ENCODE assay signal across 9 mouse cellular contexts in genomic region chr16:10394699-10395540, GRCm38 (mm10). TPM values are rescaled to one million over a fixed set of nuclear protein-coding genes. Genes with fewer than 3 reads are reported as not detected.
DNase-seq lines count a peak whose midpoint lies in the region; ATAC-seq and TF ChIP-seq lines count a peak whose summit lies in the region.
"Had no signal": no experiment of that assay in that cellular context is flagged by ENCODE, and none has a peak within 500 bp of the region (broad histone marks: within the 10 kb centered on the region; RNA-seq: fewer than 3 reads in every experiment).

Gene Tekt5, minus strand, starts transcription at chr16:10395490.

- H3K36me3 ChIP-seq in CH12.LX (replicated peaks in 1 of 2; ENCODE audit: control insufficient read depth in 1 of 2, insufficient read depth in 1 of 2, low read length in 1 of 2): no peaks in the 10 kb centered on the region
- H3K36me3 ChIP-seq in embryonic facial prominence, embryonic 10.5 days (replicated peaks): no peaks in the 10 kb centered on the region

- no peak within 1 kb of the TSS for H3K9ac ChIP-seq in CH12.LX (ENCODE audit: insufficient read depth, low read depth)

- H3K79me2 ChIP-seq in CH12.LX (replicated peaks; ENCODE audit: control insufficient read depth, extremely low read depth, insufficient read depth, poor library complexity, severe bottlenecking): no peaks in the 10 kb centered on the region

- H3K27me3 ChIP-seq in CH12.LX (replicated peaks): no peaks in the 10 kb centered on the region
- H3K27me3 ChIP-seq in embryonic facial prominence, embryonic 10.5 days (replicated peaks; ENCODE audit: low read depth, poor library complexity, severe bottlenecking): peaks cover 34% of the 10 kb centered on the region

- in situ Hi-C loops in CH12.LX (cut with MboI; ENCODE audit: low pct_ligation_motif_present, low pct_unique_long_range_greater_than_20kb, low sequenced_read_pairs): loop anchor here (5.0 to 25.0 kb wide), 2 partner anchors 118 to 308 kb away; no protein-coding TSS in a partner anchor

- TF ChIP-seq CTCF in CH12.LX (conservative IDR thresholded peaks at IDR 0.05 in 1 of 2, IDR thresholded peaks at IDR 0.05 in 1 of 2; ENCODE audit: low read depth in 2 of 2, low read length in 2 of 2): peak; percentile 35 to 80; a peak in 3 of 4 replicates

- H3K4me2 ChIP-seq in CH12.LX (ENCODE audit: insufficient read depth, low read depth, poor library complexity, severe bottlenecking): no peak within 1 kb of the TSS

- TF ChIP-seq POLR2A in CH12.LX (IDR thresholded peaks at IDR 0.05; ENCODE audit: low read depth, low read length): no peak

- H3K9me3 ChIP-seq in CH12.LX (replicated peaks; ENCODE audit: low read length): peaks cover 2% of the 10 kb centered on the region
- H3K9me3 ChIP-seq in embryonic facial prominence, embryonic 10.5 days: no peaks in the 10 kb centered on the region

- peaks cover 0 to 19% of the 10 kb centered on the region in 2 experiments; a peak in 3 of 4 replicates for H3K4me1 ChIP-seq in CH12.LX (ENCODE audit: control insufficient read depth in 1 of 2, insufficient read depth in 2 of 2)
- peaks cover 8% of the 10 kb centered on the region for H3K4me1 ChIP-seq in embryonic facial prominence, embryonic 10.5 days

- intact Hi-C loops in heart, postnatal 10 days (cut with DNase I): loop anchor here (5.0 kb wide), 4 partner anchors 113 to 323 kb away; no protein-coding TSS in a partner anchor

- TF ChIP-seq EP300 in CH12.LX (IDR thresholded peaks at IDR 0.05; ENCODE audit: low read length): no peak

- DNase-seq in CH12.LX (ENCODE audit: extremely low read depth) (no peak), MN1 (ENCODE audit: low spot score) (no peak)
- DNase-seq in Muller cell, postnatal 12 days (ENCODE audit: inconsistent ontology term): peak; percentile 80
- peak; percentile 57 for DNase-seq in embryonic facial prominence, embryonic 10.5 days (ENCODE audit: low spot score)
- peak; percentile 57 to 60 for DNase-seq in heart, postnatal 10 days
- peak; percentile 84 to 91 for DNase-seq in kidney, postnatal 4 days
- peak; percentile 34 to 76 for DNase-seq in spleen, postnatal 4 days (ENCODE audit: low spot score in 2 of 2)

- dilution Hi-C loops in CH12.LX (cut with MboI; ENCODE audit: extremely low pct_ligation_motif_present, extremely low pct_unique_long_range_greater_than_20kb, low sequenced_read_pairs): no loop called here

- WGBS in embryonic facial prominence, embryonic 10.5 days: 7% methylated on average over 37 of the region's 37 CpGs

- no peak within 1 kb of the TSS for H3K27ac ChIP-seq in CH12.LX (ENCODE audit: insufficient read depth, low read depth)
- no peak within 1 kb of the TSS for H3K27ac ChIP-seq in embryonic facial prominence, embryonic 10.5 days (replicated peaks)

- no peak within 1 kb of the TSS for H3K4me3 ChIP-seq in CH12.LX (replicated peaks in 1 of 3; ENCODE audit: low read depth in 2 of 3, low read length in 2 of 3, poor library complexity in 1 of 3)
- peak within 1 kb of the TSS; percentile 50 for H3K4me3 ChIP-seq in embryonic facial prominence, embryonic 10.5 days

- ATAC-seq in megakaryocyte-erythroid progenitor cell, adult 5-6 weeks (replicated peaks; ENCODE audit: low FRiP score, low TSS enrichment, poor library complexity, severe bottlenecking): peak; percentile 56; the same call in 1 of the 2 replicates

- TF ChIP-seq RAD21 in CH12.LX (IDR thresholded peaks at IDR 0.05; ENCODE audit: low read depth, low read length): peak; percentile 74

TF ChIP-seq in CH12.LX, 34 proteins besides CTCF, POLR2A, EP300 and RAD21:
- TF ChIP-seq E2F4 (IDR thresholded peaks at IDR 0.05; ENCODE audit: insufficient replicate concordance, low read depth, low read length): no peak
- TF ChIP-seq SMC3 (IDR thresholded peaks at IDR 0.05; ENCODE audit: low read depth, low read length): peak; percentile 75
- no peak for TF ChIP-seq TBP (conservative IDR thresholded peaks at IDR 0.05; ENCODE audit: low read depth, low read length)
- 0 out of 2 replicates have a peak, but pooled peaks have one; percentile 32 for TF ChIP-seq IRF4 (IDR thresholded peaks at IDR 0.05; ENCODE audit: low read depth, low read length)
- no peak for TF ChIP-seq MAZ (IDR thresholded peaks at IDR 0.05; ENCODE audit: low read depth, low read length)
- peak; percentile 25; the same call in 1 of the 2 replicates for TF ChIP-seq ZC3H11A (IDR thresholded peaks at IDR 0.05; ENCODE audit: low read depth, low read length)
- TF ChIP-seq PAX5 (IDR thresholded peaks at IDR 0.05; ENCODE audit: low read length): no peak
- TF ChIP-seq GABPA (IDR thresholded peaks at IDR 0.05; ENCODE audit: insufficient replicate concordance, low read depth, low read length): no peak
- TF ChIP-seq MYC (IDR thresholded peaks at IDR 0.05; ENCODE audit: low read depth, low read length): no peak

RNA-seq across cellular contexts. Expression of gene Tekt5, which starts in this region (rescaled TPM):
- total RNA-seq in CH12.LX (2012; rRNA removed) (0.08 TPM in 1 of 2 replicates, not detected in the other), CH12.LX (2014; rRNA removed) (not detected in 2 replicates)
- polyA plus RNA-seq in CH12.LX (2012; ENCODE audit: insufficient read length, low read depth): 0.14 and 0.17 TPM in 2 replicates
- 0.07 TPM in 1 of 2 replicates, not detected in the other for polyA plus RNA-seq in embryonic facial prominence, embryonic 10.5 days (2016; fragmentation: Nextera tagmentation; extraction: Ambion mirVana)
- total RNA-seq in heart, postnatal 10 days (2021): under 1 TPM in 1 of 2 experiments, not detected in 1; 0.22 TPM
- not detected in 2 replicates for total RNA-seq in megakaryocyte-erythroid progenitor cell, adult 5-6 weeks (2014; fragmentation: Nextera tagmentation)
- total RNA-seq in megakaryocyte-erythroid progenitor cell, adult 5-6 weeks (2017): 0.19 TPM in 1 of 2 replicates, not detected in the other
- total RNA-seq: hematopoietic stem cell, adult 5-6 weeks had no signal

Comparison
In these comparisons a context has a peak if more than half of its experiments do, and no peak if none do; other contexts are left out.
1. Peak in DNase-seq and H3K4me3 ChIP-seq in embryonic facial prominence, embryonic 10.5 days; RNA of the gene not detected or under 1 TPM.
2. Peak in DNase-seq in heart, postnatal 10 days; RNA of the gene not detected or under 1 TPM.
3. Peak in ATAC-seq in megakaryocyte-erythroid progenitor cell, adult 5-6 weeks; RNA of the gene not detected or under 1 TPM.
4. DNase-seq: peak in Muller cell, postnatal 12 days (single experiment), kidney, postnatal 4 days (2 of 2) and spleen, postnatal 4 days (2 of 2); none in CH12.LX (single experiment) and MN1 (single experiment).